Mouse (Mus musculus) cerebellum, postnatal 4 days (tissue): Measurements from ENCODE around the gene Ddx28.

Experiments
- DNase-seq, 2 experiments: peaks; one replicate each; pipeline ENCODE4 v3.0.0; 2022; ENCODE audit warnings: low spot score in 2 of 2, mixed read lengths in 1 of 2

Gene Ddx28

DNA sequence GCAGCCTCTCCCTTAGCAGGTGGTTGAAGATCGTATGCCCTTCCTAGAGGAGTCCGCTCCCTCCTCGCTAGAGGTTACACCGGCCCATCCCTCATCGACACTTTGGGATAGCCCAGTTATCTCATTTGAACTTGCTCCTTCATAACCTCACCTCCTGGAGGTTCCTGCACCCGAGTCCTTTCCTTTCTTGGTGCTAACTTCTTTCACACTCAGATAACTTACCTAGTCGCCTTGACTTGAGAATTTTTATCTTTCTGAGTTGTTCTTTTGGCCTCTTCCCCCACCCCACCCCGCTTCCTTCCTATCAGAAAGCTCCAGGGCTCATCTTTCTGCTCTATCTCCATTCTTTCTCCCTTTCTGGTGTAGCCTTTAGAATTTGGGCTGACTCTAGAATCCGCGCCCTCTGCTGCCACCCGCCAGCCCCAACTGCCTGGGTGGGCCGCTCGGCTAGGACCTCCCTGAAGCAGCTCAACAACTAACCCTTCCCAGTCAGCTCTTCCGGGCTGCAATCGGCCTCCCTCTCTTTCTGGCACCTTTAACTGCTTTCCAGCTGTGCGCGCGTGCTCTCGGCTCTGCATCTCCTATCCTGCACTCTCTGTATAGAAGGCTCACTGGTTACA, 44.9 kb downstream of the Ddx28 start:
- peak in 1 of 2 experiments; percentile 29 for DNase-seq

DNA sequence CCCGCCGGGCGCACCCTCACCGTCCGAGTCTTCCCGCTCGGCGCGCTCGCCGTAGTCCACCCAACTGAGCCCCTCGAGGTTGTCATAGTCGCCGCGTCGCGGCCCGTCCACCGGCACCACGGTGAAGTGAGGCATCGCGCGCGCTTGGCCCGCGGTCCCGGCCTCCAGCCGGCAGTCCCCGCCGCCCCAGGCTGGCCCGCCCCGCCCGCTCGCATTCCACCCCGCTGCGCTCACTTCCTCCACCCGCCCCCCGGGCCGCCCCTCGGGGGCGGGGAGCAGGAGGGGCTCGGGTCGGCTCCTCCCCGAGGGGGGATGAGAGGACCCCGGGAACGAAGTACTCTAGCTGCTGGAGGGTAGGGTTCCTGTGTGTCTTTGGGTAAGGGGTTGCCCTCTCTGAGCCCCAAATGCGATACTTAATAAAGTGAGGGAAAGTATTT, 45.8 kb downstream of the Ddx28 start, which contains the start of gene Slc12a4:
Gene Slc12a4 (minus strand): TSS at position 193 of the 437 bp plus-strand sequence.
- DNase-seq: peak in 1 of 2 experiments; percentile 58

DNA sequence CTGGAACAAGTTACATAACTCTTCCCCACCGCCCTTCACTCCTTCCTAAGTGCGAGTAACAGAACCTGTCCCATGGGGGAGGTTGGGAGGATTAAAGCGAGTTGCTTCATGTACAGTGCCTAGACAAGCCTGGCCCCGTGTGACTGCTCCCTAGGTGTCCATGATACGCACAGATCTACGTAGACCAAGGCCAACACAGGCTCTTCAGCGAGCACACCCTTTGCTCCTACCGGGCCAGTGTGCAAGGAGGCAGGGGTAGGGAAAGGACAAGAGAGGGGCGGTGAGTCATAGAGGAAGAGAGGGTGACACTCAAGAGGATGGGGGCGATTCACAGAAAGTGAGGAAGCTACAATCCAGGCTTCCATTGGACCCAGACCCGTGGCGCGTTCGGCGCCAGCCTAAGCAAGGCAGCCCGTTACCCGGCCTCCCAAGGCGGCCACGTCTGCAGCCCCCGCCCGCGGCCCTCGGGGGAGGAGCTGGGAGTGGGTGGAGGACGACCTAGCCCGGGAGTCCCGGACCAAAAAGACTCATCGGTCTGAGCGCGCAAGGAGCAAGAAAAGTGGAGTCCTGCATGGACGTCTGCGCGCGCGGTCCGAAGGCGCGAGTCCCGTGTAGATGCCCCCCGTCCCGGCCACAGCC, 46.3 kb downstream of the Ddx28 start:
- DNase-seq: peak in 1 of 2 experiments; percentile 31

DNA sequence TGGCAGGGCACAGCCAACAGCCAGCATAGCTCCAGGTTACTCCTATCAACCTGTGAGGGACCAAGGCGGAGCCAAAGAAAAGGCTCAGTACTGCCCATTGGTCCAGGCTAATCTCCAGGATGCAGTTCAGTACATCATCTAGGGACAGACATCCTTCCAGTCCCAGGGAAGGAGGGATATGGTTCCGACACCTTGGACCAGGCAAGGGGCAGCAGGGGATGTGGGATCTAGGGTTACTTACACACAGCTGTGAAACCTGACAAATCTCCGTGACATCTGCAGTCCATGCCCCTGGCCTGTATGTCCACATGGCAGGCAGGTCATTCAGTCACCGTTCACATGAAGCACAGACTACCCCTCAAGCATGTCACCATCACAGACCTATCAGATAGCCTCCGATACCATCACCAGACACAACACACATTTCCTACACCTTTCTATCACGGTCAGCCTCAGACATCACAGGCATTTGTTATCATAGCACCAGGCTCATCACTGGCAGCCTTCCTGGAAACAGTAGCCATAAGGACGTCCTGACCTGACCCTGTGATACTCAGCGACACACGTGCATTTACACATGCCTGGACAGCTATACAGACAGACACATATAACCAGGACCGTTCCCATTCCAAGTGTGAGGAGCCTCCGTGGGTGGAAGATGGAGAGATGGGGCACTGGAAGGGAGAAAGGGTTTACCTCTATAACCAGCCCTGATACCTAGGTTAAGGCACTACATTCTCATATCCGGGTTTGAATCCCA, 47.0 kb downstream of the Ddx28 start:
- no peak for DNase-seq

DNA sequence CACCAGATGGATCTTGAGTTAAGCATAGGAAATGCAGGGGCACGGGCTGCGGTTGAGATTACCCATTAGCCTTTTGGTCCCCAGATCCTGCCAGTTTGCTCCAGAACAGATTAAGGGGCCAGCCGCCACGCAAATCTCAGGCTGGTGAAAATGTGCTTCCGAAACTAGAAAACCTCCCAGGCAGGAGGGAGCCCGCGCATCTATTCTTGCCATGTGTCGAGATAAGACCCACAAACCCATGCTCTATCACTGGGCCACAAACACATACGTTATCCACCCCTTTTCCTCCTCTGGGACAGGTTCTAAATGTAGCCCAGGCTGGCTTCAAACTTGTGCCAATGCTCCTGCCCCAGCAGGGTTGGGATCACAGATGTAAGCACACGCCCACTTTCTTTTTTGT, 50.1 kb downstream of the Ddx28 start:
- DNase-seq: no peak

DNA sequence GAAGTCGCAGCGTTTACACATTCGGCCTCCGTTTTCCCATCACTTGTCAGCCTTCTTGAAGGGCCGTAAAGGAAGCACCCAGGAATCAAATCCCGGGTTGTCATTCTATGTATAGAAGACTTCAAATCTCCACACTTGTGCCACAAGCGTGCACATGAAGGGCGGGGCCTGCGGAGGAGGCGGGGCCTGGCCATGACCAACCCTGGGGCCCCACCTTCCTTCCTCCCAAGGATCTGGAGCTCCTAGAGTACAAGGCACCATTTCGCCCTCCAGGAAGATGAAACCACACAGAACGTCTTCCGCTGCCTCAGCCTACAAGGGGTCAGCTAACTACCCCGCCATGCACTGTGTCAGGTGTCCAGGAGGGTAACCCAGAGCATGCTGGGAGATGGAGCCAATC, 50.6 kb downstream of the Ddx28 start:
- DNase-seq: no peak
